Mouse (Mus musculus) intestine, embryonic 14.5 days (tissue): Measurements from ENCODE around the gene Tex44. TPM values are rescaled to one million over a fixed set of nuclear protein-coding genes. Genes with fewer than 3 reads are reported as not detected.

Source experiments
- ATAC-seq: fragments of 200-750 bp; cut with Nextera tagmentation; replicated peaks from 2 replicates; pipeline ENCODE4 v1.8.0; 2017; ENCODE audit warnings: low read depth, moderate number of reproducible peaks, moderate TSS enrichment, moderate library complexity; ENCODE audit not compliant: low FRiP score, low TSS enrichment
- DNase-seq: peaks from one replicate; pipeline ENCODE4 v3.0.0-alpha.2; 2018; ENCODE audit warnings: low spot score
- H3K27ac ChIP-seq: fragments of 300-500 bp; sonication (generic); 2 replicates; pipeline ENCODE4 v1.5.1; 2014; ENCODE audit warnings: low read depth, mild to moderate bottlenecking, control low read depth
- H3K27me3 ChIP-seq: fragments of 300-500 bp; sonication (generic); replicated peaks from 2 replicates; pipeline ENCODE4 v1.6.1; 2014; ENCODE audit warnings: low read length, control low read depth; ENCODE audit not compliant: control insufficient read depth, insufficient read depth
- H3K36me3 ChIP-seq: fragments of 300-500 bp; sonication (generic); 2 replicates; pipeline ENCODE4 v1.6.1; 2014; ENCODE audit warnings: low read length, control low read depth; ENCODE audit not compliant: control insufficient read depth, insufficient read depth
- H3K4me1 ChIP-seq: fragments of 300-500 bp; sonication (generic); replicated peaks from 2 replicates; pipeline ENCODE4 v1.6.1; 2014; ENCODE audit warnings: low read length, control low read depth, mixed read lengths; ENCODE audit not compliant: control insufficient read depth, insufficient read depth
- H3K4me2 ChIP-seq: fragments of 300-500 bp; sonication (generic); 2 replicates; pipeline ENCODE4 v1.6.1; 2014; ENCODE audit warnings: low read length
- H3K4me3 ChIP-seq: fragments of 300-500 bp; sonication (generic); 2 replicates; pipeline ENCODE4 v1.5.1; 2014; ENCODE audit warnings: low read depth, low read length, control low read depth, mixed read lengths
- H3K9ac ChIP-seq: fragments of 300-500 bp; sonication (generic); 2 replicates; pipeline ENCODE4 v1.6.1; 2014; ENCODE audit warnings: mild to moderate bottlenecking, low read length
- H3K9me3 ChIP-seq: fragments of 300-500 bp; sonication (generic); 2 replicates; pipeline ENCODE4 v1.6.1; 2016; ENCODE audit warnings: low read length, control low read depth; ENCODE audit not compliant: control insufficient read depth
- WGBS: fragments of 180-500 bp; shearing (Covaris S2); extraction: QIAGEN DNeasy Blood & Tissue Kit; methylation state at CpG from one replicate; pipeline ENCODE4 v1.1.7; 2014; 5-methylcytosine and 5-hydroxymethylcytosine counted together
- polyA plus RNA-seq: library from polyadenylated mRNA; unstranded; fragments of >200 nt; fragmentation: Nextera tagmentation; extraction: Ambion mirVana; gene quantifications from 2 replicates; pipeline ENCODE4 v1.2.1, GENCODE M21; 2014

Gene Tex44
- polyA plus RNA-seq, 1 experiment from 2014 or later: not detected

GRCm38 (mm10) chr1:86395897-86396296, 30.2 kb upstream of the Tex44 start:
- H3K9ac ChIP-seq: no peak overlapping the region
- DNase-seq: no peak
- H3K36me3 ChIP-seq: no peaks in the 10 kb centered on the region
- no peak overlapping the region for H3K4me3 ChIP-seq
- H3K4me1 ChIP-seq: 0 out of 2 replicates have a peak, but pooled peaks cover 6% of the 10 kb centered on the region
- no peaks in the 10 kb centered on the region for H3K27me3 ChIP-seq
- H3K9me3 ChIP-seq: no peaks in the 10 kb centered on the region
- no peak overlapping the region for H3K27ac ChIP-seq
- no peak for ATAC-seq
- no peak overlapping the region for H3K4me2 ChIP-seq
- 66% methylated on average over 7 of the region's 7 CpGs for WGBS

DNA sequence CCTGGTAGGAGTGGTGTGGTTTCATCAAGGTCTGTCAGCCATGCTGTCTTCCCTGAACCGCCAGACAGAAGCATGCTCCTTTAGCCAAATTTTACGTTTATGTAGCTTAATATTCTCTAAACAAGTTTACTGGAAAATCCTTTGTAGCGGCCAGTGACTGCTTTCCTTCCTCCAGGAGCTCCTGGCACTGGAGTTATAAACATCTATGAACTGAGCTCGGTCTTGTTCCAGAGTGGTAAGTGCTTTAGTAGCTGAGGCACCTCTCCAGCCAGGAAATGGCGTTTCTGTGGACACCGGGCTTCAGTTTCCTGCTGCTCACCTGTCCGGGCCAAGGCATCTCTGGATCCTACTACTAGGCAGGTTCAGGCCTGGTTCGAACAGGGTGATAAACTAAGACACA, 28.5 kb upstream of the Tex44 start:
- no peaks in the 10 kb centered on the region for H3K36me3 ChIP-seq
- DNase-seq (no peak), ATAC-seq (no peak)
- no peak overlapping the region for H3K27ac ChIP-seq
- H3K4me3 ChIP-seq: no peak overlapping the region
- H3K4me2 ChIP-seq: no peak overlapping the region
- WGBS: 44% methylated on average over 8 of the region's 8 CpGs
- 0 out of 2 replicates have a peak, but pooled peaks cover 6% of the 10 kb centered on the region for H3K4me1 ChIP-seq
- no peaks in the 10 kb centered on the region for H3K9me3 ChIP-seq
- no peak overlapping the region for H3K9ac ChIP-seq
- no peaks in the 10 kb centered on the region for H3K27me3 ChIP-seq

DNA sequence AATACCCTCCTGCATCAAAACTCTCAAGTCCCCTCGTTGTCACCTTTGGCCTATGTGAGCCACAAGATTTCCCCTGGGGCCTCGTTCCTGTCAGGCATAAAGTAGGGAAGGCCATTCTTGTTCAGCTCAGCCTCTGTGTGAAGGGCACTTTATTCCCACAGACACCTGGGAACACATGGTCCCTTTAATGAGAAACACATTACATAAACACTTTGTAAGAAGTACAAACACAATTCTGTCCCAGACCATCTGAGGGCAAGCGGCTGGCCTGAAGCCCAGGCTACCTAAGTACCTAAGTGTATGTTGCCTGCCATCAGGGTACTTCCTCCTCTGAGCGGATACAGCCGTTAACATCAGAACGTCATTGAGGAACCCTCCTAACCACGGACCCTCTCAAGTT, 27.9 kb upstream of the Tex44 start:
- WGBS: 40% methylated on average over 7 of the region's 7 CpGs
- H3K4me2 ChIP-seq: no peak overlapping the region
- H3K9me3 ChIP-seq: no peaks in the 10 kb centered on the region
- no peak for DNase-seq
- H3K36me3 ChIP-seq: no peaks in the 10 kb centered on the region
- H3K27me3 ChIP-seq: no peaks in the 10 kb centered on the region
- no peak for ATAC-seq
- no peak overlapping the region for H3K9ac ChIP-seq
- no peak overlapping the region for H3K4me3 ChIP-seq
- H3K4me1 ChIP-seq: 0 out of 2 replicates have a peak, but pooled peaks cover 6% of the 10 kb centered on the region
- H3K27ac ChIP-seq: no peak overlapping the region

DNA sequence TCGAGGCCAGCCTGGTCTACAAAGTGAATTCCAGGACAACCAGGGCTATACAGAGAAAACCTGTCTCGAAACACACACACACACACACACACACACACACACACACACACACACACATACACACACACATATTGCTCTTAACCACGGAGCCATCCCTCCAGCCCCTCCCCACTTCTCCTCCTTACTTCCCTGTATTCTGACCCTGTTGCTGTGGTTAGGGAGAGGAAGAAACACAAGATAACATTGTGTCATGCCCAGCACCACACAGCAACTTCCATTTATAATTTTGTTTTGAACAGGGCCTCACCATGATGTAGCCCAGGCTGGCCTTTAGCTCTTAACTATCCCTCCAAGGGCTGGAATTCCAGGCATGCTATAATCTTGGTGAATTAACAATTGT, 26.8 kb upstream of the Tex44 start:
- H3K27me3 ChIP-seq: no peaks in the 10 kb centered on the region
- H3K27ac ChIP-seq: no peak overlapping the region
- no peak overlapping the region for H3K9ac ChIP-seq
- no peak overlapping the region for H3K4me3 ChIP-seq
- no peaks in the 10 kb centered on the region for H3K9me3 ChIP-seq
- WGBS: 88% methylated on average over 3 of the region's 3 CpGs
- H3K36me3 ChIP-seq: no peaks in the 10 kb centered on the region
- no peak for DNase-seq
- H3K4me1 ChIP-seq: 0 out of 2 replicates have a peak, but pooled peaks cover 6% of the 10 kb centered on the region
- no peak for ATAC-seq
- H3K4me2 ChIP-seq: no peak overlapping the region

GRCm38 (mm10) chr1:86400096-86400754, 25.9 kb upstream of the Tex44 start:
- H3K9ac ChIP-seq: no peak overlapping the region
- no peak for ATAC-seq
- H3K27me3 ChIP-seq: no peaks in the 10 kb centered on the region
- no peak for DNase-seq
- H3K9me3 ChIP-seq: no peaks in the 10 kb centered on the region
- 0 out of 2 replicates have a peak, but pooled peaks cover 6% of the 10 kb centered on the region for H3K4me1 ChIP-seq
- no peak overlapping the region for H3K4me3 ChIP-seq
- no peak overlapping the region for H3K4me2 ChIP-seq
- H3K36me3 ChIP-seq: no peaks in the 10 kb centered on the region
- H3K27ac ChIP-seq: no peak overlapping the region
- 60% methylated on average over 8 of the region's 8 CpGs for WGBS

GRCm38 (mm10) chr1:86404834-86405233, 21.3 kb upstream of the Tex44 start:
- DNase-seq: no peak

GRCm38 (mm10) chr1:86406313-86406712, 19.8 kb upstream of the Tex44 start:
- H3K4me3 ChIP-seq: no peak overlapping the region
- WGBS: 65% methylated on average over 4 of the region's 4 CpGs
- H3K4me2 ChIP-seq: no peak overlapping the region
- DNase-seq: no peak
- H3K27ac ChIP-seq: no peak overlapping the region
- H3K4me1 ChIP-seq: no peaks in the 10 kb centered on the region
- ATAC-seq: no peak; the same call in 1 of the 2 replicates
- no peaks in the 10 kb centered on the region for H3K9me3 ChIP-seq
- no peaks in the 10 kb centered on the region for H3K27me3 ChIP-seq
- no peaks in the 10 kb centered on the region for H3K36me3 ChIP-seq
- no peak overlapping the region for H3K9ac ChIP-seq

More at GRCm38 (mm10) chr1:86404834-86405233, 21.3 kb upstream of the Tex44 start:
- Histone ChIP-seq H3K9me3 (no peaks in the 10 kb centered on the region), H3K4me3 (no peak overlapping the region), H3K9ac (no peak overlapping the region), H3K27me3 (no peaks in the 10 kb centered on the region), H3K4me2 (no peak overlapping the region), H3K4me1 (no peaks in the 10 kb centered on the region), H3K27ac (no peak overlapping the region), H3K36me3 (no peaks in the 10 kb centered on the region)
- WGBS: 55% methylated on average over 5 of the region's 5 CpGs
- ATAC-seq: no peak

GRCm38 (mm10) chr1:86406914-86407313, 19.2 kb upstream of the Tex44 start:
- Histone ChIP-seq H3K27me3 (no peaks in the 10 kb centered on the region), H3K9ac (no peak overlapping the region), H3K36me3 (no peaks in the 10 kb centered on the region), H3K4me1 (no peaks in the 10 kb centered on the region), H3K4me2 (no peak overlapping the region), H3K9me3 (no peaks in the 10 kb centered on the region), H3K4me3 (no peak overlapping the region), H3K27ac (no peak overlapping the region)
- ATAC-seq: no peak
- 58% methylated on average over 8 of the region's 8 CpGs for WGBS
- DNase-seq: no peak

DNA sequence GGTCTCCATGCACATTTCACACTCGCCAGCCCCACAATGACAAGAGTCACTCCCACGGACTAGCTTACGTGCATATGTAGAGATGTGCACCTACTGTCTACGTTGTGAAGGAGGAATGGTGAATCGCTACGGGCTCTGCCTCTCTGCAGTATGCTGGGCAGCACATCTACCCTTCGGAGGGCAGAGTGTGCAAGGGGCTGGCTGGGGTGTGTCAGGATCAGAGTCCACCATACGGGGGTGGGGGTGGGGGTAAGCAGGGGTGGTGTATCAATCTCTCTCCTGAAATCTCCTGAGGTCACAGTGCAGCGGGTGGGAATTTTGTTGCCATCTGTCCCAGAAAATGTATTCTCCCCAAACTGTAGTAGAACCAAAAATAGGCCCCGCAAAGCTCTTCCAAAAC, 17.6 kb upstream of the Tex44 start:
- ATAC-seq (no peak), DNase-seq (no peak)
- Histone ChIP-seq H3K4me1 (no peaks in the 10 kb centered on the region), H3K4me3 (no peak overlapping the region), H3K4me2 (no peak overlapping the region), H3K9me3 (no peaks in the 10 kb centered on the region), H3K36me3 (no peaks in the 10 kb centered on the region), H3K27me3 (no peaks in the 10 kb centered on the region), H3K27ac (no peak overlapping the region), H3K9ac (no peak overlapping the region)
- WGBS: 79% methylated on average over 10 of the region's 10 CpGs
